Mouse (Mus musculus) lung, embryonic 16.5 days (tissue): Measurements from ENCODE around the gene Synj1. TPM values are rescaled to one million over a fixed set of nuclear protein-coding genes. Genes with fewer than 3 reads are reported as not detected.
A peak's percentile ranks its signal among the peaks of the same experiment; 100 is the strongest.

Source experiments
- ATAC-seq: fragments of 200-750 bp; cut with Nextera tagmentation; 2 replicates; pipeline ENCODE4 v1.8.0; 2017; ENCODE audit warnings: low read depth, mild to moderate bottlenecking, moderate library complexity
- H3K27ac ChIP-seq: fragments of 300-500 bp; sonication (generic); 2 replicates; pipeline ENCODE4 v1.5.1; 2014; ENCODE audit warnings: mild to moderate bottlenecking, control low read depth, low read length
- H3K27me3 ChIP-seq: fragments of 300-500 bp; sonication (generic); 2 replicates; pipeline ENCODE4 v1.6.1; 2014; ENCODE audit warnings: low read depth, low read length, mixed read lengths; ENCODE audit not compliant: control insufficient read depth, insufficient read depth
- H3K36me3 ChIP-seq: fragments of 300-500 bp; sonication (generic); 2 replicates; pipeline ENCODE4 v1.6.1; 2014; ENCODE audit warnings: low read length; ENCODE audit not compliant: control insufficient read depth, insufficient read depth
- H3K4me1 ChIP-seq: fragments of 300-500 bp; sonication (generic); replicated peaks from 2 replicates; pipeline ENCODE4 v1.6.1; 2014; ENCODE audit warnings: low read length, mixed read lengths; ENCODE audit not compliant: control insufficient read depth, insufficient read depth
- H3K4me2 ChIP-seq: fragments of 300-500 bp; sonication (generic); 2 replicates; pipeline ENCODE4 v1.6.1; 2014; ENCODE audit warnings: low read depth, low read length, control low read depth
- H3K4me3 ChIP-seq: fragments of 300-500 bp; sonication (generic); 2 replicates; pipeline ENCODE4 v1.5.1; 2014; ENCODE audit warnings: mild to moderate bottlenecking, low read length, control low read depth
- H3K9ac ChIP-seq: fragments of 300-500 bp; sonication (generic); 2 replicates; pipeline ENCODE4 v1.6.1; 2014; ENCODE audit warnings: low read length, control low read depth
- H3K9me3 ChIP-seq: fragments of 300-500 bp; sonication (generic); 2 replicates; pipeline ENCODE4 v1.6.1; 2016; ENCODE audit warnings: low read length; ENCODE audit not compliant: control insufficient read depth
- WGBS: fragments of 180-500 bp; shearing (Covaris S2); extraction: QIAGEN DNeasy Blood & Tissue Kit; methylation state at CpG from one replicate; pipeline ENCODE4 v1.1.7; 2014; 5-methylcytosine and 5-hydroxymethylcytosine counted together
- polyA plus RNA-seq: library from polyadenylated mRNA; unstranded; fragments of >200 nt; fragmentation: Nextera tagmentation; extraction: Ambion mirVana; gene quantifications from 2 replicates; pipeline ENCODE4 v1.2.1, GENCODE M21; 2015

Synj1 gene
- polyA plus RNA-seq, 1 experiment from 2014 or later: 15.6 TPM

- no peaks in the 10 kb centered on the region for H3K27me3 ChIP-seq
- H3K9me3 ChIP-seq: no peaks in the 10 kb centered on the region
- H3K27ac ChIP-seq: peak within 1 kb of the TSS; percentile 85
- ATAC-seq: peak; percentile 98
- H3K4me2 ChIP-seq: peak within 1 kb of the TSS; percentile 79
- under 1% methylated on average over 56 of the region's 56 CpGs for WGBS
- H3K4me1 ChIP-seq: peaks cover 5% of the 10 kb centered on the region; the same call in 1 of the 2 replicates
- H3K9ac ChIP-seq: peak within 1 kb of the TSS; percentile 89
- peak within 1 kb of the TSS; percentile 84 for H3K4me3 ChIP-seq
- H3K36me3 ChIP-seq: peaks cover 6% of the 10 kb centered on the region; the same call in 1 of the 2 replicates
Observed at GRCm38 (mm10) chr16:90934687-90935328, 76.3 kb downstream of the Synj1 start, which contains the start of gene Cfap298. TSS of gene Cfap298 (minus strand) at chr16:90935114.

- Histone ChIP-seq H3K27me3 (no peaks in the 10 kb centered on the region), H3K4me1 (peaks cover 5% of the 10 kb centered on the region; the same call in 1 of the 2 replicates), H3K9me3 (no peaks in the 10 kb centered on the region), H3K36me3 (peaks cover 6% of the 10 kb centered on the region; the same call in 1 of the 2 replicates), H3K4me3 (peak overlapping the region; percentile 84), H3K9ac (peak overlapping the region; percentile 89), H3K27ac (peak overlapping the region; percentile 85), H3K4me2 (peak overlapping the region; percentile 69)
- peak; percentile 56 for ATAC-seq
- WGBS: 0% methylated on average over 38 of the region's 38 CpGs
Observed at GRCm38 (mm10) chr16:90934193-90934686, 76.9 kb downstream of the Synj1 start.

GRCm38 (mm10) chr16:90933534-90934176 is 77.5 kb downstream of the Synj1 start:
- Histone ChIP-seq H3K27ac (peak overlapping the region; percentile 85), H3K9me3 (no peaks in the 10 kb centered on the region), H3K9ac (peak overlapping the region; percentile 89), H3K4me2 (peak overlapping the region; percentile 69), H3K27me3 (no peaks in the 10 kb centered on the region), H3K36me3 (peaks cover 6% of the 10 kb centered on the region; the same call in 1 of the 2 replicates), H3K4me1 (peaks cover 5% of the 10 kb centered on the region; the same call in 1 of the 2 replicates), H3K4me3 (peak overlapping the region; percentile 84)
- ATAC-seq: no peak
- WGBS: 25% methylated on average over 13 of the region's 13 CpGs

GRCm38 (mm10) chr16:90927446-90927845 is 83.7 kb downstream of the Synj1 start:
- H3K27ac ChIP-seq: no peak overlapping the region
- 72% methylated on average over 4 of the region's 4 CpGs for WGBS
- H3K9me3 ChIP-seq: no peaks in the 10 kb centered on the region
- no peak for ATAC-seq
- H3K4me2 ChIP-seq: no peak overlapping the region
- no peaks in the 10 kb centered on the region for H3K27me3 ChIP-seq
- peaks cover 2% of the 10 kb centered on the region for H3K36me3 ChIP-seq
- no peak overlapping the region for H3K9ac ChIP-seq
- no peak overlapping the region for H3K4me3 ChIP-seq
- no peaks in the 10 kb centered on the region for H3K4me1 ChIP-seq

GRCm38 (mm10) chr16:90925461-90925860 is 85.6 kb downstream of the Synj1 start:
- peak; percentile 43; the same call in 1 of the 2 replicates for ATAC-seq
- WGBS: 18% methylated on average over 5 of the region's 5 CpGs
- Histone ChIP-seq H3K27me3 (no peaks in the 10 kb centered on the region), H3K36me3 (peaks cover under 1% of the 10 kb centered on the region), H3K4me1 (no peaks in the 10 kb centered on the region), H3K9ac (no peak overlapping the region), H3K4me3 (no peak overlapping the region), H3K27ac (no peak overlapping the region), H3K9me3 (no peaks in the 10 kb centered on the region), H3K4me2 (no peak overlapping the region)

GRCm38 (mm10) chr16:90924606-90925370 is 86.3 kb downstream of the Synj1 start:
- Histone ChIP-seq H3K9me3 (no peaks in the 10 kb centered on the region), H3K4me2 (no peak overlapping the region), H3K4me1 (no peaks in the 10 kb centered on the region), H3K27me3 (no peaks in the 10 kb centered on the region), H3K4me3 (no peak overlapping the region), H3K27ac (0 out of 2 replicates have a peak overlapping the region, but pooled peaks have one; percentile 18), H3K9ac (no peak overlapping the region), H3K36me3 (no peaks in the 10 kb centered on the region; the same call in none of the 2 replicates)
- ATAC-seq: peak; percentile 52
- 75% methylated on average over 13 of the region's 13 CpGs for WGBS

GRCm38 (mm10) chr16:90921471-90922159 is 89.5 kb downstream of the Synj1 start:
- Histone ChIP-seq H3K27ac (no peak overlapping the region), H3K27me3 (no peaks in the 10 kb centered on the region), H3K4me1 (no peaks in the 10 kb centered on the region), H3K4me3 (no peak overlapping the region), H3K4me2 (no peak overlapping the region), H3K36me3 (no peaks in the 10 kb centered on the region; the same call in 1 of the 2 replicates), H3K9ac (no peak overlapping the region), H3K9me3 (no peaks in the 10 kb centered on the region)
- peak; percentile 85 for ATAC-seq
- WGBS: 31% methylated on average over 10 of the region's 10 CpGs

GRCm38 (mm10) chr16:90917156-90917555 is 94.0 kb downstream of the Synj1 start:
- no peaks in the 10 kb centered on the region for H3K27me3 ChIP-seq
- H3K9me3 ChIP-seq: no peaks in the 10 kb centered on the region
- H3K4me1 ChIP-seq: no peaks in the 10 kb centered on the region
- ATAC-seq: no peak
- no peak overlapping the region for H3K4me2 ChIP-seq
- 72% methylated on average over 8 of the region's 8 CpGs for WGBS
- H3K9ac ChIP-seq: no peak overlapping the region
- H3K36me3 ChIP-seq: no peaks in the 10 kb centered on the region
- H3K27ac ChIP-seq: no peak overlapping the region
- no peak overlapping the region for H3K4me3 ChIP-seq
